Mouse (Mus musculus) left cerebral cortex, adult 11 months (tissue): ENCODE measurements around the gene Nsa2.

ENCODE experiments used
- DNase-seq: peaks from one replicate; pipeline ENCODE4 v3.0.0; 2022; ENCODE audit warnings: low spot score

Gene Nsa2

GRCm38 (mm10) chr13:97087421-97087820 is 50.3 kb downstream of the Nsa2 start:
- DNase-seq = no peak

- no peak for DNase-seq
Observed at GRCm38 (mm10) chr13:97086316-97086715, 51.4 kb downstream of the Nsa2 start.

- DNase-seq = no peak
Observed at GRCm38 (mm10) chr13:97082432-97082831, 55.3 kb downstream of the Nsa2 start.

- DNase-seq = no peak
Observed at GRCm38 (mm10) chr13:97080615-97081014, 57.1 kb downstream of the Nsa2 start.

- DNase-seq = no peak
Observed at GRCm38 (mm10) chr13:97080201-97080600, 57.5 kb downstream of the Nsa2 start.
